Mouse (Mus musculus) macrophage (primary cell): Measurements from ENCODE around the gene Rnase4. TPM values are rescaled to one million over a fixed set of nuclear protein-coding genes. Genes with fewer than 3 reads are reported as not detected.

Experiments
- polyA plus RNA-seq: library from polyadenylated mRNA; stranded (reverse); fragments of 250-400 nt; gene quantifications from 3 replicates; pipeline ENCODE4 v1.2.4, GENCODE M21; 2018; ENCODE audit warnings: inconsistent platforms

Gene Rnase4
- polyA plus RNA-seq, 1 experiment from 2014 or later, result 71.8 TPM

Other genes with a start within 250 kb of the Rnase4 start
- 54.3 to 116 TPM (median 85.4 TPM) in 3 replicates for gene Tep1, start 220.5 kb upstream of the Rnase4 start, polyA plus RNA-seq
- 0.10 to 0.34 TPM in 2 of 3 replicates, not detected in the other for gene Klhl33, start 193.6 kb upstream of the Rnase4 start, polyA plus RNA-seq
- 56.9 to 68.6 TPM (median 67.4 TPM) in 3 replicates for gene Osgep, start 166.2 kb upstream of the Rnase4 start, polyA plus RNA-seq
- 33.4 to 83.1 TPM (median 37.9 TPM) in 3 replicates for gene Apex1, start 166.1 kb upstream of the Rnase4 start, polyA plus RNA-seq
- 52.7 to 128 TPM (median 76.1 TPM) in 3 replicates for gene Pip4p1, start 160.2 kb upstream of the Rnase4 start, polyA plus RNA-seq
- gene Pnp, start 160.0 kb upstream of the Rnase4 start, polyA plus RNA-seq, result 39.2 to 329 TPM (median 249 TPM) in 3 replicates
- 224 to 377 TPM (median 317 TPM) in 3 replicates for gene Gm49342, start 146.6 kb upstream of the Rnase4 start, polyA plus RNA-seq
- gene Pnp2, start 135.1 kb upstream of the Rnase4 start, polyA plus RNA-seq, result 0.75 to 1.5 TPM (median 1.2 TPM) in 3 replicates
- gene Rnase10, start 83.3 kb upstream of the Rnase4 start, polyA plus RNA-seq, result not detected in 3 replicates
- not detected in 3 replicates for gene Rnase9, start 49.2 kb upstream of the Rnase4 start, polyA plus RNA-seq
- not detected in 3 replicates for gene Rnase11, start 40.9 kb upstream of the Rnase4 start, polyA plus RNA-seq
- not detected in 3 replicates for gene Rnase12, start 33.4 kb upstream of the Rnase4 start, polyA plus RNA-seq
- not detected in 3 replicates for gene Olfr750, start 16.6 kb upstream of the Rnase4 start, polyA plus RNA-seq
- gene Ang, start 73 bp downstream of the Rnase4 start, polyA plus RNA-seq, result 15.6 to 41.8 TPM (median 23.3 TPM) in 3 replicates
- not detected in 3 replicates for gene Eddm3b, start 23.3 kb downstream of the Rnase4 start, polyA plus RNA-seq
- 3.8 to 24.3 TPM (median 17.6 TPM) in 3 replicates for gene Rnase6, start 32.8 kb downstream of the Rnase4 start, polyA plus RNA-seq
- gene Rnase1, start 55.7 kb downstream of the Rnase4 start, polyA plus RNA-seq, result not detected in 3 replicates
- not detected in 3 replicates for gene Rnase2b, start 71.2 kb downstream of the Rnase4 start, polyA plus RNA-seq
- not detected in 3 replicates for gene Ang2, start 108.1 kb downstream of the Rnase4 start, polyA plus RNA-seq
- not detected in 3 replicates for gene Ear14, start 112.3 kb downstream of the Rnase4 start, polyA plus RNA-seq
- gene Rnase2a, start 165.0 kb downstream of the Rnase4 start, polyA plus RNA-seq, result not detected in 3 replicates